Mouse (Mus musculus) spleen, adult 2 months (tissue): ENCODE data around the gene Jup.

Source experiments
- CTCF ChIP-seq: fragments of 200-500 bp; IDR thresholded peaks from 2 replicates; pipeline ENCODE4 v1.5.1; 2011; ENCODE audit warnings: mild to moderate bottlenecking, inconsistent platforms; ENCODE audit not compliant: insufficient read depth, insufficient read length, insufficient replicate concordance; ENCODE audit errors: extremely low read depth
- POLR2A ChIP-seq: fragments of 200-500 bp; IDR thresholded peaks from 2 replicates; pipeline ENCODE4 v1.6.1; 2011; ENCODE audit warnings: low read depth, low read length, inconsistent platforms

- TF ChIP-seq CTCF (no peak), POLR2A (no peak)
Measured at GRCm38 (mm10) chr11:100327316-100327715, 70.2 kb downstream of the Jup start.
